Mouse (Mus musculus) cerebellum, postnatal 36 days (tissue): ENCODE results near the gene Nfkbid.

Experiments used
- DNase-seq, 2 experiments: peaks; one replicate each; pipeline ENCODE4 v3.0.0; 2021 to 2022; ENCODE audit warnings: mixed read lengths in 2 of 2

Gene Nfkbid

DNA sequence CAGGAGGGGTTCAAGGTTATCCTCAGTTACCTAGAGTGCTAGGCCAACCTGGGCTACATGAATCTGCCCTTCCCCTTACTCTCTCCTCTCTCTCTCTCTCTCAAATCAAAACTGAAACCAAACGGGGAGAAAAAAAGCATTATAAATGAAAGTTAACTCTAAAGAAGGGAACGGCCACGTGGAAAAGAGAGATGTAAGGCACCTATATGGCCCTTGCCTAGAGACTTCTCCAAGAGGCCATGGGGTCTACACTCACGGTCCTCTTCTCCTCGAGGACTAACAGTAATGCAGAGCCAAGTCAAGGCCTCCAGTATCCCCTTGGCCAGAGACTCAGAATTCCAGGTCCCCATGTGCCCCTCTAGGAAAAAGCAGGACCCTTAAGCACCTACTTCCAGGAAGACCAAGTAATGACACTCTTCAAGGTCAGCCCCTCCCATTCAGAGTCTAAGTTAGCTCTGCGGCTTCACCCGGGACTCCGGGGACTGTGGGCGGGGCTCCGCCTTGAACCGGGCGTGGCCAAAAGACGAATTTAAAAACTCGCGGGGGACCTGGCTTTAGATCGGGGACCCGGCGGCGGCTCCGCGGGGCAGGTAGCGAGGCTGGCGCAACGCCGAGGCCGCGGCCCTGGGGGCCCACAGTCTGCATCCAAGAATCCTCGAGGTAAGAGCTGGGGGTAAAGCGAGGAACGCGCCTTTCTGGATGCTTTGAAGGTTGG, at the start of gene Nfkbid:
Gene Nfkbid, plus strand, starts transcription at position 558 of the 715 bp plus-strand sequence.
- DNase-seq = peak; percentile 60

DNA sequence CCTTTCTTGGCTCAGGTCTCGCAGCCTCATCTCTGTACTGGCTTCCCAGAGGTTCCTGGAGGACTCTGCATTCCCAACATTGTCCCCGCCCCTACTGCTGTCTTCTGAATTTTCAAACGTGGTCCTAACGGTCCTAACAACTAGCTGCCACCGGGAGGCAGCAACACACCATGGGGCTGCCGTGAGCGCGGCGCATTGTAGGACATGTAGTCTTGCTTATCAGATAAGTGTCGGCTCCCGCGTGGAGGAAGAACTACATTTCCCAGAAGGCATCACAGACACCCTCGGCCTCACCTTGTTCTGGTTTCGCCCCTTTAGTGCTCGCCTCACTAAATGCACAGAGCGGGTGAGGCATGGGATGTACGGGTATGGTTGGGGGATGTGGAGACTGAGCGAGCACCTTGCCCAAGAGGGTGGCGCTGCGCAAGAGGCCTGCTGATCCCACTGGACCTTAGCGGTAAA, 48.0 kb upstream of the Nfkbid start:
- DNase-seq = peak; percentile 93 to 95

DNA sequence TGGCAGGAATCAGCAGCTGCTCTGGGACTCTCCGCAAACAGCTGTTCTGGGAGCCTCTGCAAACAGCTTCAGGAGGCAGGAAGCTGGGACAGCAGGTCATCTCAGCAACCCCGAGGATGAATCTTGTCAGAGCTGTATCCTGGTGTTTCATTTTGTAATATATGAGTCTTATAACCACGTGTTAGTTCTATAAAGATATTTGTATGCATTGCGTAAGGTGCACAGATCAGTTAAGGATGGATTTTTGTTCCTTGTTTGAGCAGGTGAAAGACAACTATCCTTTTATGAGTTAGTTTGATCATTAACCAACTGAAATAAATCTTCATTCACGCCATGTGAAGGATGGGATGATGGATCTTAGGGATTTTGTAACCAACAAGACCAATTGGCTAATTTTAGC, 41.5 kb upstream of the Nfkbid start:
- no peak for DNase-seq

DNA sequence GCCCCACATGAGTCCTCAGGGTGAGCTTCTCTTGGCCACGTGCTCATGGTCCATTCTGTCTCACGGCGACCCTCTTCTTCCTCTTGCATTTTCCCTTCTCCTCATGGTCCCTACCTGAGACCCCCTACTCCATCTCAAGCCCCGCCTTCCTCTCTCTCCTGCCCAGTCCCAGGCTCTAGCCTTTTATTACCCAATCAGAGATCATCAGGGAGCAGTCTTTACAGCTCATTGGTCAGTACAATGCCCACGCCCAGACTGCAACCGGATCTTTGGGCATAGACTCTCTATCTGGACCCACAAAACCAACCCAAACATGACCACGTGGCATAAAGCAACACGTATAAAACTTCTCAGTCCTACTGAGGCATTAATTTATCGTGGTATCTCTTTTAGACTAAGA, 37.4 kb upstream of the Nfkbid start:
- DNase-seq = no peak

DNA sequence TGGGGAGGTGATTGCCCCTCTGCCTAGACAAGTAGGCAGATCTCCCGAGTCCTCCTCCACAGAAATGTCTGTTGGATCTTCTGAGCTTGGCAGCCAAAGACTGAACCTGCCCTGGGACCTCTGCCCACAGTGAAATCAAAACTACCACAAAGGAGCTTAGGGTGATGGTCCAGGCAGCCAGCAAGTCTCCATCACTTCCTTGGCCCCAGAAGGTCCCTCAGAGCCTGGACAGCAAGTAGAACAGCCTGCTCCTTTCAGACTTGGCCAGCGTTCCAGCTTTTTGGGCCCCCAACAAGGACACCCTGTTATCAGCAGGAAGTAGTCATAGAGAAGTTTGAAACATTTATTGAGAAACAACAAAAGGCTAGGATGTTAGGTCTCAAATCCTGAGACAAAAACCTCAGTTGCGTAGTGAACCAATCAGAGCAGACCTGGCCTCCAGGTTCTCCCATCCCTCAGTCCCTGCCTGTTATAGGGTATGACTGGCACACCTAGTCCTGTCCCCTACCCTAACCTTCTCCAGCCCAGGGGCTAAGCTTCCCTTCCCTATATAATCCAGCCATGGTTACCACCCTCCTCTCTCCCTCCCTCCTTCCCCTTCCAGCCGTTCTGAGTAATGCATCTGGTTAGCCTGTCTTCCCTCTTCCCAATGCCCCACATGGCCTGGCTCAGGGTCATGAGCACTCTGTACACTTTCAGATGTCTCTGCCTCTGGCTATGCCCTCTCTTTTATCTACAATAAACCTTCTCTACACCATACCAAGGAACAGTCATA, 28.6 kb upstream of the Nfkbid start:
- no peak for DNase-seq

DNA sequence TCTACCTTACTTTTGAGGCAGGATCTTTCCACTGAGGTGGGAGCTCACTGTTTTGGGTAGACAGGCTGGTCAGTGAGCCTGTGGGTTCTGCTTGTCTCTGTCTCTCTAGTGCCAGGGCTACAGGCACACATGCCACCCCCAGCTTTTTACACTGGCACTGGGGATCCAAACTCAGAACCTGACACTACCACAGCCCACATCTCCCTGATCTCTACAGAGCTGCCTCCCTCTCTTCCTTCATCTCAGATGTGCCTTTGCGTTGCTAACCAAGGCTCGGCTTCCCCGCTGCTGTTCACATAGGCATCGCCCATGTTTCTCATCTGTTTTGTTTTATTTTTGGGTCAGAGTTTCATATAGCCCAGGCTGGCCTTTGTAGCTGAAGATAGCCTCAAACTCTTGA, 27.9 kb upstream of the Nfkbid start:
- DNase-seq = no peak

DNA sequence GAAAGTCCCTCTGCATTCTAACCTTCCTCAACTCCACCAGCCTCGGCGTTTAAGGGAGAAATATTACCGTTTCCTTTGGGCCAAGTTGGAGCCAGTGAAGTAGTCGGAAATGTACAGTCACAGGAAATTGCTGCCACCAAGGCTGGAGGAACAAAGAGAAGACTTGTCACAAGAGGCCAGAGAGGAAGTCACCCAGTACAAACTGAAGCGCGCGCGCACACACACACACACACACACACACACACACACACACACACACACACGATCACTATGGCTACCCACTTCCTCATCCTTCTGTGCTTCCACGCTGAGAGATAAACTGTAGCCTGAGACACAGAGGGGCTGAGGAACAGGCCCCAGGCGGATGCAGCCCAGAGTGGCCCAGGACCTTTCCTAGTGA, 27.2 kb upstream of the Nfkbid start:
- no peak for DNase-seq

DNA sequence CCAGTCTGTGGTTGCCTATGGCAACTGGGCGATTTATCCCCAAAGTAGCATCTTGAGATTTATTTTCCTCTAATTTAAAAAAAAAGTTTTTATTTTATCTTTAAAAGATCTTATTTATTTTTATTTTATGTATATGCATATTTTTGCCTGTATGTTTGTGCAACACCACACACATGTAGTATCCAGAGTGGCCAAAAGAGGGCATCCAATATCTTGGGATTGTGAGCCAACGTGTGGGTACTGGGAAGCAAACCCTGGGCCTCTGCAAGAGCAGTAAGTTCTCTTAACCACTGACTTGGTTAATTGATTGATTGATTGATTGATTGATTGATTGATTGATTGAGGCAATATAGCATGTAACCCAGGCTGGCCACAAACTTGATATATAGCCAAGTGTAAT, 26.7 kb upstream of the Nfkbid start:
- no peak for DNase-seq

DNA sequence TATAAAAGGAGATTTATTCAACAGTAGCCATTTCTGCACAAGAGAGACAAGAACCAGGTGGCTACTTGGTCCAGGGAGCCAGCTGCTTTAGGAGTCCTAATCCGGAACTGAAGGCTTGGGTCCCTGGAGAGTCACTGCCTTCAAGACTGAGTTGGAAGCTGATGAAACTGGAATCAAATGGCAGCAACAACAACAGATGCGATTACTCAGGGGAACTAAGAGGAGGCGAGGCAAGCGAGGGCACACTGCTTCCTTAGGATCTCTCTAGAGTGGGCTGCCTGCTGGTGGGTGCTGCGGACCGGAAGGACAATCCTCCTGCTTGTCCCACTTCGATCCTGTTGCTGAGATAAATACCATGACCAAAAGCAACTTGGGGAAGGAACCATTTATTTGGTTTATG, 21.9 kb upstream of the Nfkbid start:
- DNase-seq = no peak

DNA sequence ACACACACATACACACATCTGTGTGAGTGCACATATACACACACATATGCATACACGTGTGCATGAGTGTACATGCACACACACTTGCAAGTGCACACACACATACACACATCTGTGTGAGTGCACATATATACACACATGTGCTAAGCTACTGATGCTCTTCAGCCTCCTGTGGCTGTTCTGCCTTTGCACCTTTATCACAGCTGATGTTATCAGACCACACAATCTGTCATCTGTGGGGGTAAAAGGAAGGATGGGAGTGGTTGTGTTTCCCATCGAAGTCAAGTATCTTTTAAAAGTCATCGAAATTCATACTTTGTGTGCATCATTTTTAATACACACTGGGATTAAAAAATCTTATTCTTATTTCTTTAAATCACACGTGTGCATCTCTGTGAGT, 19.2 kb upstream of the Nfkbid start:
- no peak for DNase-seq

DNA sequence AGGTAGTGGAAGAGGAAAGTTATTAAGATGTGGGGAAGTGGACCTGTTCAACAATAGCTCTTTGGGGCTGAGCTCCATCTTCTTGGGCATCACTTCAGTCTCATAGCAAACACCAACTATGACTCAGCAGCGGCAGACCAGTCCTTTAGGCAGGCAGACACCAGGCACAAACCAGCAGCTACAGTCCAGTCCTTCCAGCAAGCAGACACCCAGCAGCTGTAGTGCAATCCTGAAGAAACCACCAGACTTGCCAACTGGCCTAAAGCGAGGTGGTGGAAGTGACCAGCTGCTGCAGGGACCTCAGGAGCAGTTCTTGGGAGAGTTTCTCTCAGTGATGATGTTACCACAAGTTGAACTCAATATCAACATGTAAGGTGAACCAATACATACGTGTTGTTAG, 12.9 kb upstream of the Nfkbid start:
- no peak for DNase-seq

DNA sequence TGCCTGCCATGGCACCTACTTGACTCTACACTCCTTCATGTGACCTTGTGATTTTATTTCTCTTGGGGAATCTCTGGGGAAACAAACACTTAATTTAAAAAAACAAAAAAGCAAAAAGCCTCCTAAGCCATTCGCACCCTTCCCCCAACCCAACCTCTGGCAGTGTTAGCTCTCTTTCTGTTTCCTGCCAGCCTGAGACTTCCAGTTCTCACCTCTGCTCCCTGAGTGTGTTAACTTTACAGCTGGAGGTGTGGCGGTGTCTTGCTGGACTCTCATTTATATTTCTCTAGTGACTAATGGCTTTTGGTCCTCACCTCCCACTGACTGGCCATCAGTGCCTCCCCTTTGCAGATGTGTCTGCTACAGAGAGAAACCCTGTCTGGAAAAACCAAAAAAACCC, 11.7 kb upstream of the Nfkbid start:
- no peak for DNase-seq

DNA sequence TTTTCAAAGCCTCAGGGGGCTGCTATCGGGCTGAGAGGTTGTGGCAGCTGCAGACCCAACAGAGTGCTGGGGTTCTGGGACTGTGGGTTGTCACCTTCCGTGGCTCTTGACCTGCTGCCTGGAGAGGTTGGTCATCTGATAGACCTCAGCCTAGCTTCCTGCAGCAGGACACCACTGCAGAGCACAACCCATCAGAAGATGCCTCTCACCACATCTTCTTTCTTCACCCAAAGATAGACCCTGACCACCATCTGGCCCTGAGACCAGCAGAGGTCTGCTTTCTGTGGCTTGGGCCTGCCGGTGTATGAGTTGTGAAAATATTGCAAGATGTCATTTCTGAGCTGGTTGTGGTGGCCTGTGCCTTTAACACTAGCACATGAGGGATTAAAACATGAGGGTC, 10.5 kb upstream of the Nfkbid start:
- no peak for DNase-seq

DNA sequence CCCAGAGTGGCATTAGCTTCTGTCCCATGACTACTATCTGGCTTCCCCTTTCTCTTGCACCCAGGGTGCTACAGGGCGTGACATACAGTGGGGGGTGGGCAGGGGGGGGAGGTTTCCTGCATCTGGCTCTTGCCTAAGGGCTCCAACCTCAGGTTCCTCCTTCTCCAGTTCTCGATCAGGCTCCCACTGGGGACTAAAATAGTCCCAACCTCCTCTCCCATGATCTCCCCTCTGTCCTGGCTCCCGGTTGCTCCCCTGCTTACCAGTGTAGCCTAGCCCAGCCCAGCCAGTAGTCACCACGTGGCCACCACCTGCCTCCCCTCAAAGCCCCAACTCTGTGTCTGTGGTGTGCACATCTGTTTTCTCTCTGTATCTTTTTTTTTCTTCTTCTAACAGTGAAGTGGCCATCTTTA, 8.8 kb upstream of the Nfkbid start:
- DNase-seq = no peak

DNA sequence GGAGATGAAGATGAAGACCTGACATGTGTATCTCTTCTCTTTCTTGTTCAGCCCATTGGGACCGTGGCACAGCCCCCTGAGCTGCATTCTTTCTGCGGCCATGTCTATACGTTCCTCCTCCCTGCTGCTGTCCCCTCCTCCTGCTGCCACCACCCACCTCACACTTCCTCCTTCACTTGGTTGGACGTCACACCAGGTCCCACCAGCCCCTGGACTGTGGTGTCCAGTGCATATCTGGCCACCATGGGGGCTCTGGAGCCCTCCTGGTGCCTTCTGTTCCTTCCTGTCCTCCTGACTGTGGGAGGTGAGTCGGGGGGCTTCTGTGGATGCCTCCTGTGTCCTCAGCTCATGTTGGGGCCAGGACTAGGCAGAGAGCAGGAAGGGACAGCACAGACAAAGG, 7.9 kb upstream of the Nfkbid start, which contains the start of gene Tyrobp:
Gene Tyrobp, plus strand, starts transcription at position 165 of the 400 bp plus-strand sequence.
- DNase-seq = no peak

DNA sequence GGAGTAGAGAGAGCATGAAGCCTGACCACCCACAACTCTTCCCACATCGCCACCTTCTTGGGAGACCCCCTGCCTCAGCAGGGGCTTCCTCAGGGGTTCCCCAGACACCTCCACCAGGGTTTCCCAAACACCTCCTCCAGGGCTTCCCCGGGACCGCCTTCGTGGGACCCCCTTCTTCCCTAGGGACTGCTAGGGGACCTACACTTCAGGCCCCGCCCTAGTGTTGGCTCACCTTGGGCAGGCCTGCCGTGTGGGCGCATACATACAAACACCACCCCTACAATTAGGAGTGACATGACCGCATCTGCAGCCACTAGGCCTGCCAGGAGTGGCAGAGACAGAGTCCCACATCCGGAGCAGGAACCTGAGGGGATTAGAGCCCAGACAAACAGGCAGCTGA, 3.7 kb upstream of the Nfkbid start:
- no peak for DNase-seq

DNA sequence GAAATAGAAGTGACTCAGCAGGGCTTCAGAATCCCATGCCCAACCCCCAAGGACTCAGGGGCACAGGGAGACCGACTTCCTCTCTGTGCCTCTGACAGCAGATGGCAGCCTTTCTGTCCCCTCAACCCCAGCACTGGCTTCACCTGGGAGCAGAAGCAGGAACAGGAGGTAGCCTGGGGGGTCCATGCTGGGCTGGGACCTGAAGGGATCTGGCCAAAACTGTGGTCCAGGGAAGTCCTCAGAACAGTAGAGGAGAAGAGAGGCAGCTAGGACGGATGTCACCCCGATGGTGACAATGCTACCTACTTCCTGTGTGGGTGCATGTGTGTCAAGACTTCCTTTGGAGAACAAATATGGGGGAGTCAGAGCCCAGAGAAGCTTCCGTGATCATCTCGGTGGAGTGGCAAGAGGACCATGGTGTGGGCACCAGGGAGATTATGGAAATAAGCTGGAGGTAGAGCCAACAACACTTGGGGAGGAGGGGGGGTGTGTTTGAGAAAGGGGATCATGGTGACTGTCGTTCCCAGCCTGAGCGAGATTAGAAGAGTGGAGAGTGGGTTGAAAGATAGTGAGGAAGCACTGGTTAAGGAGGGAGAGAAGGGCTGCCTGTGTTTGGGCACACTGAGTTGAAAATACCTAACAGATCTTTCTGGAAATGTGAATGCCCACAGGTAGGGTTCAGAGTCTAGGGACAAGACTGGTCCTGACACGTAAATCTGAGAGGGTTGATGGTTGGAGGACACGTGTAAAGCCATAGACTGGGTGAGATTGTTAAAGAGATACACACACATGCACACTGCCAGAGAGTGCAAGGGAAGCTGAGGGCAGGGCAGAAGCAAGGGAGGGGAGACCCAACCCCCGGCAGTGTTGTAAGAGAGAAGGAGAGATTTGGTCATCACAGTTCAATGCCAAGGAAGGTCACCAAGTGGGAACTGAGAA, 1.7 kb upstream of the Nfkbid start, which contains the start of gene Hcst:
Gene Hcst, minus strand, starts transcription at position 294 of the 939 bp plus-strand sequence.
- no peak for DNase-seq

DNA sequence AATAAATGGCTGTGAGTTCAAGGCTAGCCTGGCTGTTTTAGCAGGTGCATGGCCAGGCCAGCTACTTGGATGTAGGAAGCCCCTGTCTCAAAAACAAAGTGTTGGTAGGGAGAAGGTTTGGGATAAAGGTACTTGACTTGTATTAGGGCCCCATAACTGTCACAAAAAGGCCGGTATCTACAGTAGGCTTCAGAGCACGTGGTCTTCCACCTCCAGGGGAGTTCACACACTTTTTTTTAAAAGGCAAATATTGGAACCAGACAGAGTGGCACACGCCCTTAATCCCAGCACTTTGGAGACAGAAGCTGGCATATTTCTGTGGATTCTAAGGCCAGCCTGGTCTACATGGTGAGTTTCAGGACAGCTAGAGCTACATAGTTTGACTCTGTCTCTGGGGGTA, 859 bp upstream of the Nfkbid start:
- DNase-seq = no peak

DNA sequence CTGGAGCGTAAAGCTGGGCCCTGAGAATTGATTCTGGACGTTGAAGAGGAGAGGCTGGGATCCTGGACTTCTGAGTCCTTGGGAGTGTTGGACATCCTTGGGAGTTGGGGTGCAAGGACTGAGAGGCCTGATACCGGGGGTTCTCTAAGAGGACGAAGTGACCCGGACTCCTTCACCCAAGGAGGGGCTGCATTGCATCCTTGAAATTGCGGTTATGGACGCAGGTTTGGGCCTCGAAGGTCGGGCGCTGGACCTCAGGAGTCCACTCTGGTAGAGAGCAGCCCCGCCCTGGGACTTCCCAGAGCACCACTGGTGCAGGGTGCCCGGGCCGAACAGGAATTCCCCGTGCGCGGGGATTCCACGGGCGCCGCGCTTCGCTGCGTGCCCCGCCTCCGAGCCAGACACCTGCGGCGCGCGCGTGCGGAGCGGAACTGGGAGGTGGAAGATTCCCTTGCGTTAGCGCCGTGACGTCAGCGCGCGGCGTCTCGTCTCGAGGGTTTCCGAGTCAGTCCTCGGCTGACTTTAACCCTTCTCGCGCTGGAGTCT, 431 bp downstream of the Nfkbid start:
- peak; percentile 94 to 96 for DNase-seq

DNA sequence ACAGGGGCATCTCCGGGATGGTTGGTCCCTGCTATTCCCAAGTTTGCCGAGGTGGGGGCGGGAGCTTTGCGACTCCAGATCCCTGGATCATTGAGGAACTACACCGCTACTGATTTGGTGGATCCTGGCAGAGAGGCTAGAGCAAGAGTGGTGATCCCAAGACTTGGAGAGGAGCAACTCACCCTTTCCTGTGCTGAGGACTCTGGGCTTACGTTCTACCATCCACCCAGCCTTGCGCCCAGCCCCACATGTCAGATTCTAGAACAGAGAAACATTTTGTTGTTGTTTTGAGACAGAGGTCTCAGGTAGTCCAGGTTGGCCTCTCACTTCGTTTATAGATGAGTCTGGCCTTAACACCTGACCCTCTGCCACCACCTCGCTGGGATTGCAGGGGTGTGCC, 1.0 kb downstream of the Nfkbid start:
- no peak for DNase-seq

DNA sequence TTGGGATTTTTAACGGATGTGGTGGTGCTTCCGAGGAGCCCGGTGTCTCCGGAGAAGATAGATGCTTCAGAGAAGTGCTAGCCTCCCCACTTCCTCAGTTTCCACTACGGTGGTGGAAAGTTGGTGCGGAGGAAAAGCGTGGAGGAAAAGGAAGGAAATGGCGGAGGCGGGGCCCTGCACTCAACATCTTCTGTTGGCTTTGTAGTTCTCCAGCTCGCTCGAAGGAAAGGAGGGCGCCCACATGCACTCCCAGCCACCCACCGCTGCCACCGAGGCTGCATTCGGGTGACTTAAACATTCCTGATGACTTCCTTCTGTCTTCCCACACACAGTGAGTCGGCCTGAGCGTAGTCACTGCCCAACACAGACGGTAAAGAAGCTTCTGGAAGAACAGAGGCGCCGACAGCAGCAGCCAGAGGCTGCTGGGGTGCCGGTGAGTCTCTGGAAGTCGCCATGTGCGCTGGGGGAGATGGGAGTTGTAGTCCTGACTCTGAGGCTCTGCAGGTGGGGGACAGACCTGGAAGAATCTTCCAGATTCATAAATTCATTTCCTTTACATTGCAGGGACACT, 1.6 kb downstream of the Nfkbid start:
- peak; percentile 45 to 49 for DNase-seq

DNA sequence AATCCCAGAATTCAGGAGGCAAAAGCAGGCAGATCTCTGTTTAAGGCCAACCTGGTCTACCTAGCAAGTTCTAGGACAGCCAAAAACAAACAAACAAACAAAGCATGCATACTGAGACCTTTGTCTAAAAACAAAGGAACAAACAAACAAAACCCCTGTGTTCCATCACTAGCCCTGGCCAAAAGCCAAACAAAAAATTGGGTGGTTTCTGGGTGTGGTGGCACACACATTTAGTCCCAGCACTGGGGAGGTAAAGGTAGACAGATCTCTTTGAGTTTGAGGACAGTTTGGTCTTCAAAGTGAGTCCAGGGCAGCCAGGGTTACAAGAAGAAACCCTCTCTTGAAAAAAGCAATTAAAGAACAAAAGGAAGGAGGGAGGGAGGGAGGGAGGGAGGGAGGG, 7.8 kb downstream of the Nfkbid start:
- no peak for DNase-seq
